Mouse (Mus musculus) cortical plate, adult 2 months (tissue): ENCODE results near the gene Twsg1.

ENCODE experiments used
- CTCF ChIP-seq: fragments of 200-500 bp; IDR thresholded peaks from 2 replicates; pipeline ENCODE4 v1.5.1; 2011; ENCODE audit warnings: mild to moderate bottlenecking, control low read depth, low read length; ENCODE audit not compliant: insufficient read depth; ENCODE audit errors: extremely low read depth
- POLR2A ChIP-seq: fragments of 200-500 bp; IDR thresholded peaks from 2 replicates; pipeline ENCODE4 v1.6.1; 2011; ENCODE audit warnings: mild to moderate bottlenecking, low read length, control low read depth; ENCODE audit not compliant: insufficient read depth; ENCODE audit errors: extremely low read depth

DNA sequence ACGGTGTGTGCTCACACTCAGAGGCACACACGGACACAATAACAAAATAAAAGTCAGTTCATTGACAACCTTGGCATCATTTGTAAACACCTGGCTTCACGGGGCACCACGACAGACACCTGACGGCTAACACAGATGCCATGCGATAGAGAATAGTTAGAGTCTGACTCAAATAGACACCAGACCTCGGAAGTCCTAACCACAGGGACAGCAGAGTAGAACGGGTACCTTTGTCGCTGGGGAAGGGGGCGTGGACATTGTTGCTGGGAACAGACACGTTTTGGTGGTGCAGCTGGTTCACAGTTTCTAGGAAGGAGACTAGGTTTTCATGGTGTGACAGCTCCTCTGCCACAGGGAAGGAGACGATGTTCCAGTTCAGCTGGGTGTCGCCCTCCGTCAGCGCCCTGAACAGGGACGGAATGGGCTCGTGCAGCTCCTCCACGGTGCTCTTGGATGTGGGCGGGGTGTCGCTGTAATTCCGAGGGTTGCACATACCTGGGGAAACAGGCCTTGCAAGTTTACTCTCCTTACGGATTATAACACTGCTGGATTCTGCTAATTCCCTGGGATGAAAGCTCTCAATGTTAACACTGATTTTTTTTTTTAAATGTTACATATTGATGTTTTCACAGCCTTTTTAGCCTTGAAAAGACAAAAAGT is 21.6 kb downstream of the Twsg1 start:
- no peak for TF ChIP-seq CTCF
- TF ChIP-seq POLR2A, result no peak
